Comparison of ENCODE assay signal across 18 mouse cellular contexts in genomic region chrX:139779401-139779800, GRCm38 (mm10). TPM values are rescaled to one million over a fixed set of nuclear protein-coding genes. Genes with fewer than 3 reads are reported as not detected.
"Had no signal": no experiment of that assay in that cellular context is flagged by ENCODE, and none has a peak within 500 bp of the region (broad histone marks: within the 10 kb centered on the region; RNA-seq: fewer than 3 reads in every experiment).

No protein-coding gene starts in this region.

- H3K4me1 ChIP-seq: limb, embryonic 12.5 days had no signal

- DNase-seq: kidney, adult 18-20 months; kidney, postnatal 25 days; lung, postnatal 14 days; right cerebral cortex, adult 18-20 months; right cerebral cortex, postnatal 25 days; thymus, postnatal 4 days had no signal

- H3K4me2 ChIP-seq: limb, embryonic 12.5 days; liver, embryonic 12.5 days; midbrain, embryonic 13.5 days had no signal

- H3K9ac ChIP-seq: limb, embryonic 12.5 days; liver, embryonic 12.5 days; midbrain, embryonic 13.5 days had no signal

- H3K4me3 ChIP-seq: left cerebral cortex, adult 2 months; limb, embryonic 12.5 days; liver, embryonic 12.5 days; midbrain, embryonic 13.5 days had no signal

- ATAC-seq: liver, embryonic 12.5 days; midbrain, embryonic 13.5 days had no signal

- H3K27ac ChIP-seq: left cerebral cortex, adult 2 months; limb, embryonic 12.5 days; liver, embryonic 12.5 days; midbrain, embryonic 13.5 days had no signal

- H3K9me3 ChIP-seq: limb, embryonic 12.5 days; liver, embryonic 12.5 days; midbrain, embryonic 13.5 days had no signal

- H3K36me3 ChIP-seq: limb, embryonic 12.5 days; liver, embryonic 12.5 days; midbrain, embryonic 13.5 days had no signal

RNA-seq across cellular contexts. Expression of gene Ripply1, which starts 2.8 kb away (rescaled TPM):
- total RNA-seq: layer of hippocampus, postnatal 25 days; left cerebral cortex, adult 2 months; left cerebral cortex, postnatal 14 days; megakaryocyte progenitor cell, adult 5-6 weeks; midbrain, postnatal 0 days had no signal
- polyA plus RNA-seq: kidney, embryonic 16.5 days; limb, embryonic 12.5 days; liver, embryonic 12.5 days; liver, embryonic 16.5 days; midbrain, postnatal 0 days; neural tube, embryonic 14.5 days; small intestine, adult 2 months had no signal

RNA-seq across cellular contexts. Expression of gene Cldn2, which starts 21.2 kb away (rescaled TPM):
- total RNA-seq: megakaryocyte progenitor cell, adult 5-6 weeks had no signal
- polyA plus RNA-seq: limb, embryonic 12.5 days; neural tube, embryonic 14.5 days had no signal
